Mouse (Mus musculus) brown adipose tissue, adult 24 weeks (tissue): ENCODE measurements around the gene Ccdc84. TPM values are rescaled to one million over a fixed set of nuclear protein-coding genes. Genes with fewer than 3 reads are reported as not detected.
A peak's percentile ranks its signal among the peaks of the same experiment; 100 is the strongest.
"Not testable (repeated sequence)": the region's sequence is repeated elsewhere in the genome, so short reads cannot be mapped to it uniquely, and the experiment has no call there.

ENCODE experiments used
- H3K27ac ChIP-seq: fragments of 200-500 bp; replicated peaks from 2 replicates; pipeline ENCODE4 v1.5.1; 2012; ENCODE audit warnings: low read depth, mild to moderate bottlenecking, low read length
- H3K4me1 ChIP-seq: fragments of 200-500 bp; 2 replicates; pipeline ENCODE4 v1.6.1; 2012; ENCODE audit warnings: low read length, mixed read lengths; ENCODE audit not compliant: control insufficient read depth, insufficient read depth, insufficient read length
- H3K4me3 ChIP-seq: fragments of 200-500 bp; 2 replicates; pipeline ENCODE4 v1.5.1; 2012; ENCODE audit warnings: low read depth, mild to moderate bottlenecking, low read length, moderate library complexity; ENCODE audit not compliant: insufficient read depth
- polyA plus RNA-seq: library from polyadenylated mRNA; stranded (reverse); fragments of >200 nt; gene quantifications from 2 replicates; pipeline ENCODE4 v1.2.4, GENCODE M21; 2012; ENCODE audit not compliant: missing spikeins, insufficient read depth, insufficient read length

The Ccdc84 gene
- 7.3 and 11.1 TPM in 2 replicates for polyA plus RNA-seq

GRCm38 (mm10) chr9:44418519-44419385 lies at the start of gene Ccdc84:
Gene Ccdc84 (minus strand): TSS chr9:44418569.
- H3K4me3 ChIP-seq: peak within 1 kb of the TSS; percentile 84
- H3K27ac ChIP-seq: peak within 1 kb of the TSS; percentile 85

DNA sequence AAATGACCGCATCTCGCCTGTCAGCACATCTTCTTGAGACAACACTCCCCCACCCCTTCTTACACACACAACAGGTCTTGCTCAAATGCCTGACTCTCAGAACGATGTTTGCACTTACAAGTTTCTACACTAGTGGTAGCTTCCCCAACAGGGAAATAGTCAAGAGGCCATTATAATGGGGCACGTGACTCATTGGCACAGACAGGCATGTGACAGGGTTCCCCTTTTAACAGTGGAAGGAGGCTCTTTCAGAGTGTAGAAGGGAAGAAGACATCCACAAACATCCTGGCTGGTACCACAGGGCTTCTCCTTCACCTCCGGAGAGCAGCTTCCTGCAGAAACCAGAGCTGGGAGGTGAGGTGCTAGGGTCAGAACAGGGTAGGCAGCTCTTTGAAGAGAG lies 43.6 kb upstream of the Ccdc84 start:
- no peak overlapping the region for H3K4me3 ChIP-seq
- H3K4me1 ChIP-seq: no peaks in the 10 kb centered on the region
- no peak overlapping the region for H3K27ac ChIP-seq

More at GRCm38 (mm10) chr9:44418519-44419385, at the start of gene Ccdc84:
- H3K4me1 ChIP-seq: no peaks in the 10 kb centered on the region

DNA sequence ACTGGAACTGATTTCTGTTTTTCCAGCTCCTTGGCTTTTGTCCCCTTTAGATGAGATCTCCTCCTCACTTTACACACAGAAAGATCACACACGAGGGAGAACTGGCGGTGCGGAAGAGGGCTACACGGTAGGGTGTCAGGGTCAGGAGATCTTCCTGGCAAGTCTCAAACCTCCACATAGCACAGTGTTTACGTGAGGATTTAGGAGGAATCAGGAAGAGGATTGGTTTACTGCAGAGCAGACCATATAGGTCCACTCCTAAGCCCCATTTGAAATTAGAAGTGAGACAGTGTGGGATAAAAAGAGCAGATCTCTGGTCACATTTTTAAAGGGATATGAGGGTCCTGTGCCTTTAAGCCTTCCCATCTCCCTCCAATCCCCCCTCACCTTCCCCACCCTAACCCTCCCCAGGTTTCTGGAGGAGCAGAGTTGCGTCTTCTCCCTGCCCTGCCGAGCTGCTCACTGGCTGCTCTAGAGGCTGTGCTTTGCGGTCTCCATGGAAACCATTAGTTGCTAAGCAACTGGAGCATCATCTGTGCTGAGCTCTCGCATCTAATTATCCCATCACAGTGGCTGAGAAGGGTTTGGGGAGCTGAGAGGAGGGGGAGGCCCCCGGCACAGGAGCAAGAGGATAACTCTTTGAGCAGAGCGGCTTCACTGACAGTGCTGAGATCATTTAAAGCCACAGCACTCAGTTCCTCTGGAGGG lies 38.8 kb upstream of the Ccdc84 start:
- no peak overlapping the region for H3K27ac ChIP-seq
- H3K4me1 ChIP-seq: no peaks in the 10 kb centered on the region
- H3K4me3 ChIP-seq: no peak overlapping the region

DNA sequence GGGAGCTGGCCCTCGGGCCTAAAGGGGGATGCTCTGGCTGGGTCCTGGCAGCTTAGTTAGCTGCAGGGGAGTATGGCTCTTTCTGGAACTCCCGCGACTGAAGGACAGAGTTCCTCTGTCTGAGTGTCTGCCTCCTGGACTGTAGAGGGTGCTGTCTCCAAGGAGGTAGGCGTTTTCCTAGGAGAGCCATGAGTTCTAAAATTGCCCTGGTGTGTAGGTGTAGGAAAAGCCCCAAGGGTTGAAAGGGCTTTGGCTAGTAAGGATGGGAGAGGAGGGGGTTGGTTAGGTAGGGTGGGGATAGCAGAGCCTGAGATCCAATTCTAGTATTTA lies 36.5 kb upstream of the Ccdc84 start, which contains the start of gene Upk2:
Gene Upk2, minus strand, starts transcription at position 86 of the 330 bp plus-strand sequence.
- no peak within 1 kb of the TSS for H3K27ac ChIP-seq
- no peaks in the 10 kb centered on the region for H3K4me1 ChIP-seq
- H3K4me3 ChIP-seq: no peak within 1 kb of the TSS

DNA sequence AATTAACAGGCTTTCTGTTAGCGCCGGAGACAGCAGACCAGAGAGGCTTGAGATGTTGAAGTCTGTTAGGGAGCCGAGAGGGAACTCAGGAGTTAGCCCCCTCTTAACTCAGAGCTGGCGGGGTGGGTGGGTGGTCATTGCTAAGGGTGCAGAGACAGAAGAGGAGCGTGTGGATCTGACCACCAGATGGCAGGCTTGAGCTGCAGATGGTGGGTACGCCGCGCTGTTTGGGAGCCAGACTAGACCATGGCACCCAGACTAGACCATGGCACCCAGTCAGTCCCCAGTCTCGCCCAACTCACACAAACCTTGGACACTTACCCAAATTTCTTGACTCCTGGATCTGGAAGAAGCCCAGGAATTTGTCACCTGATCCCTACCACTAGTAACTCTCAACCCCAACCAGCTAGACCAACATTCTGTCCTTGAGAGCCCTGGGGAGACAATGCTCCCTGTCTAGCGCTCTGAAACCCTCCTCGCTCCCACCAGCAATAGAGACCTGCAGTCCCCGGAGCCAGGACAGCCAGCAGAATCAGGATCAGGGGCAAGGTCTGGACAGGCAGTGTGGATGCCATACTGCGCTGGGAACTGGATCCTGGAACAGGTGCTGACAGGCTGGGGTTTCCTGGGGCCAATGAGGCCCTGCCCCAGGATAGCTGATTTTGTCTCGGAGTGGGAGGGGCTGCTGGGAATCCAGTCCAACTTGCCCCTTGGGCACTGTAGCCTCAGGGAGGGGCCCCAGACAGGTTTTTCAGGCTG lies 35.9 kb upstream of the Ccdc84 start:
- Histone ChIP-seq H3K4me3 (no peak overlapping the region), H3K4me1 (no peaks in the 10 kb centered on the region), H3K27ac (no peak overlapping the region)

DNA sequence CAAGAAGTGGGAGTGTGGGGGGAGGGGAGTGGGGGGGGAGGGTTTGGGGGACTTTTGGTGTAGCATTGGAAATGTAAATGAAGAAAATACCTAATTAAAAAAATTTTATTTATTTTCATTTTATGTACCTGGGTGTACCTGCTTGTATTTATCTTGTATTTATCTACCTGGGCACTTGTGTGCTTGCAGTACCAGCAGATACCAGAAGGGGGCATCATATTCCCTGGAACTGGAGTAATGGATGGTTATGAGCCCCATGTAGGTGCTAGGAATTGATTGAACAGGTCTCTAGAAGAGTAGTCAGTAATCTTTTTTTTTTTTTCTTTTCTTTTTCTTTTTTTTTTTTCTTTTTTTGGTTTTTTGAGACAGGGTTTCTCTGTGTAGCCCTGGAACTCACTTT lies 32.0 kb upstream of the Ccdc84 start:
- H3K27ac ChIP-seq: no peak overlapping the region
- no peak overlapping the region for H3K4me3 ChIP-seq
- H3K4me1 ChIP-seq: no peaks in the 10 kb centered on the region

GRCm38 (mm10) chr9:44444402-44445025 lies 26.1 kb upstream of the Ccdc84 start:
- not testable (repeated sequence) for H3K27ac ChIP-seq, H3K4me1 ChIP-seq, H3K4me3 ChIP-seq

GRCm38 (mm10) chr9:44440961-44441360 lies 22.6 kb upstream of the Ccdc84 start, which contains the start of gene Foxr1:
Gene Foxr1 (minus strand): TSS chr9:44441136.
- Histone ChIP-seq H3K4me1 (no peaks in the 10 kb centered on the region), H3K27ac (no peak within 1 kb of the TSS), H3K4me3 (no peak within 1 kb of the TSS)

GRCm38 (mm10) chr9:44435747-44436146 lies 17.4 kb upstream of the Ccdc84 start:
- Histone ChIP-seq H3K4me1 (no peaks in the 10 kb centered on the region), H3K4me3 (no peak overlapping the region), H3K27ac (no peak overlapping the region)

GRCm38 (mm10) chr9:44432577-44433185 lies 14.3 kb upstream of the Ccdc84 start:
- H3K4me3 ChIP-seq: no peak overlapping the region
- H3K4me1 ChIP-seq: no peaks in the 10 kb centered on the region
- H3K27ac ChIP-seq: no peak overlapping the region

DNA sequence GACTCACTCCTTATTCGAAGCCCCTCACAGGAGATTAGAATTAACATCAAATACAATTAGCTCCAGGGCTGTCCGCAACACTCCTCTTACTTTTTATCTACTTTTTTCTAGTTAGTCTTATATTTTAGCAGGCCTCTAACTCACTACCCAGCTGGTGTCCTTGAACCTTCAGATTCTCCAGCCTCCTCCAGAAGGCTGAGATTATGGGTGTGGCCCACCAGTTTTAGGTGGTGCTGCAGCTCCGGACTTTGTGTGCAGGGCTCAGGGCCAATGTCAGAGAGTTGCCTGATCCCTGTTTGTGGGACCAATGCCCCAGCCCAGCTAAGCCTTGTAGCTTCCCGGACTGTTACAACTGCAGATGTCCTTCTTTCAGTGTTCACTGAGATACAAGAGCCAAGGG lies 5.2 kb upstream of the Ccdc84 start:
- H3K4me3 ChIP-seq: no peak overlapping the region
- H3K27ac ChIP-seq: no peak overlapping the region
- no peaks in the 10 kb centered on the region for H3K4me1 ChIP-seq

DNA sequence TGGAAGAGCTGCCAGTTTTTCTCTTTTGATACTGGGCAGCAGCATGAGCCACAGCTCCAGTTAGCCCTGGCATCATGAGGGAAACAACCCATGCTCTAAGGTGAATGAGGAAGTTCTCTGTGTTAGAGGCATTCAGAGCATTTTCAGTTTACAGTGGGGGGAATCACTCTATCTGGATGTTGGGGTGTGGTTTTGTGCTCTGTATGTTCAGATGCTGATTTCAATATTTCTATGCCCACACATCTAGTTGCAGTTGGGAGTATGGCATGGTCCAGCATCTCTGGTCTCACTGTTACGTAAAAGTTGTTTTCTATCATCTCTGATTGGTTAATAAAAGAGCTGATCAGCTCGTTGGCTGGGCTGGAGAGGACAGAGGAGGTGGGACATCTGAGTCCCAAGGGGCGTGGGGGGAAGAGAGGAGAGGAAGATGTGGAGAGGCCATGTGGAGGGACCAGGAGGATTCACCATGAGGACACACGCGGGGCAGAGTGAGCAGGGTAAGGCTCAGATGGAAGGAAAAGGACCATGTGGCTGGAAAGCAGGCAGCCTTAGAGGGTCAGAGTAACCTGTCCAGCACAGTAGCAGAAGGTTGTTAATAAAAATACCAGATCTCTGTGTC lies 2.0 kb upstream of the Ccdc84 start:
- H3K4me1 ChIP-seq: no peaks in the 10 kb centered on the region
- no peak overlapping the region for H3K27ac ChIP-seq
- H3K4me3 ChIP-seq: no peak overlapping the region

DNA sequence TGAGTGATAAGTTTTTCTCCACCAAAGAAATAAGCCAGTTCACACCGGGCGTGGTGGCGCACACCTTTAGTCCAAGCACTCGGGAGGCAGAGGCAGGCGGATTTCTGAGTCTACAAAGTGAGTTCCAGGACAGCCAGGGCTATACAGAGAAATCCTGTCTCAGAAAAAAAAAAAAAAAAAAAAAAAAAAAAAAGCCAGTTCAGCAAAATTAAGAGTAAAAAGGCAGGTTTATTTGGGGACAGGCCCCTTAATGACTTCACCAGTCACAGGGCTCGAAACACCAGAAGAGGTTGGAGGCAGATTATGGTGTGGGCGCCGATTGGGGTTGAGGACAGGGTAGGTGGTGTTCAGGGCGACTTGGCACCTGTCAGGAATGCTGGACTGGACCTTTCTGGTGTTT lies 1.4 kb upstream of the Ccdc84 start:
- H3K27ac ChIP-seq, H3K4me1 ChIP-seq, H3K4me3 ChIP-seq: not testable (repeated sequence)

GRCm38 (mm10) chr9:44417892-44418363 lies 441 bp downstream of the Ccdc84 start:
- H3K4me1 ChIP-seq: no peaks in the 10 kb centered on the region
- peak overlapping the region; percentile 85 for H3K27ac ChIP-seq
- peak overlapping the region; percentile 84 for H3K4me3 ChIP-seq
